Mouse (Mus musculus) megakaryocyte-erythroid progenitor cell, adult 5-6 weeks (primary cell): ENCODE measurements around the gene Scyl1. TPM values are rescaled to one million over a fixed set of nuclear protein-coding genes. Genes with fewer than 3 reads are reported as not detected.
"Not testable (repeated sequence)": the region's sequence is repeated elsewhere in the genome, so short reads cannot be mapped to it uniquely, and the experiment has no call there.

Experiments used
- ATAC-seq: replicated peaks from 2 replicates; pipeline ENCODE4 v1.8.0; 2016; ENCODE audit warnings: mild to moderate bottlenecking, inconsistent platforms; ENCODE audit not compliant: severe bottlenecking, poor library complexity, low FRiP score, low TSS enrichment
- total RNA-seq, 2 experiments: library from RNA; stranded (forward) in 1 of 2; stranded (reverse) in 1 of 2; fragments of 200-1000, 215-1000 nt in 1 of 2; fragments of >200 nt in 1 of 2; fragmentation: Nextera tagmentation in 1 of 2; gene quantifications; 2 replicates each; pipeline ENCODE4 v1.2.3; 2014 to 2017

Gene Scyl1
- total RNA-seq (2014; fragmentation: Nextera tagmentation) (28.7 and 43.4 TPM in 2 replicates), total RNA-seq (2017) (20.2 and 23.1 TPM in 2 replicates)

- peak; percentile 86 for ATAC-seq
These were observed at the start of gene Scyl1 for GRCm38 (mm10) chr19:5770925-5771860. Scyl1 (minus strand) TSS chr19:5771419.

GRCm38 (mm10) chr19:5819549-5819948 is 48.3 kb upstream of the Scyl1 start:
- ATAC-seq: 0 out of 2 replicates have a peak, but pooled peaks have one; percentile 39

GRCm38 (mm10) chr19:5818590-5818977 is 47.4 kb upstream of the Scyl1 start:
- ATAC-seq: no peak

GRCm38 (mm10) chr19:5817703-5818589 is 46.7 kb upstream of the Scyl1 start:
- ATAC-seq: peak; percentile 94

- ATAC-seq: no peak
These were observed 44.7 kb upstream of the Scyl1 start for GRCm38 (mm10) chr19:5815928-5816327.

GRCm38 (mm10) chr19:5815010-5815409 is 43.8 kb upstream of the Scyl1 start:
- ATAC-seq: no peak

- ATAC-seq: not testable (repeated sequence)
These were observed 42.8 kb upstream of the Scyl1 start for GRCm38 (mm10) chr19:5814048-5814447.

- no peak for ATAC-seq
These were observed 42.3 kb upstream of the Scyl1 start for GRCm38 (mm10) chr19:5813567-5813966.

- ATAC-seq: no peak
These were observed 40.7 kb upstream of the Scyl1 start for GRCm38 (mm10) chr19:5811771-5812504.

GRCm38 (mm10) chr19:5810840-5811563 is 39.8 kb upstream of the Scyl1 start:
- ATAC-seq: no peak

- ATAC-seq: no peak
These were observed 39.1 kb upstream of the Scyl1 start for GRCm38 (mm10) chr19:5810103-5810839.

GRCm38 (mm10) chr19:5809712-5810089 is 38.5 kb upstream of the Scyl1 start:
- ATAC-seq: no peak

GRCm38 (mm10) chr19:5808955-5809711 is 37.9 kb upstream of the Scyl1 start:
- no peak for ATAC-seq

GRCm38 (mm10) chr19:5807740-5808139 is 36.5 kb upstream of the Scyl1 start:
- ATAC-seq: no peak

- ATAC-seq: no peak
These were observed 35.6 kb upstream of the Scyl1 start for GRCm38 (mm10) chr19:5806809-5807205.

- no peak for ATAC-seq
These were observed 35.0 kb upstream of the Scyl1 start for GRCm38 (mm10) chr19:5806051-5806808.

GRCm38 (mm10) chr19:5804371-5804899 is 33.2 kb upstream of the Scyl1 start:
- ATAC-seq: no peak
